Mouse (Mus musculus) bone marrow macrophage, adult 2 months (primary cell): ENCODE measurements around the gene Srgap1.

Experiments
- CTCF ChIP-seq: IDR thresholded peaks from 2 replicates; pipeline ENCODE4 v1.5.1; 2012; ENCODE audit warnings: low read depth, mild to moderate bottlenecking, low read length, moderate library complexity
- POLR2A ChIP-seq: IDR thresholded peaks from 2 replicates; pipeline ENCODE4 v1.6.1; 2012; ENCODE audit warnings: mild to moderate bottlenecking, low read depth, low read length, borderline replicate concordance

DNA sequence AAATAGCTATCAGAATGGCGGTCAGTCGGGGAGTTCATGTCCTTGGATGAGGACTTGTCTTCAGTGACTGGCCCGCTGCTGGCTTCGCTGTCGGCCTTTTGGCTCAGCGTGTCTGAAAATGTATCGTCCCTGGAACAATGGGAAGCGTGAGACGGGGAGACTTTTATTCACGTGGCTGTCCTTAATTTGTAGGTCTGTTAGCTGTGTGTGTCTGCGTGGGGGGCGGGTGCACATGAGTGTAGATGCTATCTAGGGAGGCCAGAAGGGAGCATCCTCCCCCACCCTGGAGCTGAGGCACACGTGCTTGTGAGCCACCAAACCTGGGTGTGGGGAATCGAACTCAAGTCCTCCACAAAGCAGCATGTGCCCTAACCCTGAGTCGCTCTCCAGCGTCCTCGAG is 254.5 kb downstream of the Srgap1 start:
- TF ChIP-seq CTCF (no peak), POLR2A (no peak)
